Mouse (Mus musculus) heart, postnatal 10 days (tissue): ENCODE measurements around the gene Map4k4. TPM values are rescaled to one million over a fixed set of nuclear protein-coding genes. Genes with fewer than 3 reads are reported as not detected.

Experiments used
- DNase-seq, 2 experiments: peaks; one replicate each; pipeline ENCODE4 v3.0.0; 2021
- intact Hi-C: fragments of 180-260 bp; cut with DNase I; formaldehyde crosslinking; loops from one replicate; pipeline ENCODE4 v1.15.1; 2025
- total RNA-seq, 2 experiments: library from RNA; stranded (reverse); gene quantifications; 2 replicates each; pipeline ENCODE4 v1.2.3; 2021

Map4k4 gene
- total RNA-seq, 2 experiments from 2014 or later: 187 to 216 TPM

- intact Hi-C loops: no loop called here
- no peak for DNase-seq
Measured at GRCm38 (mm10) chr1:39895506-39895905, 5.2 kb upstream of the Map4k4 start.

GRCm38 (mm10) chr1:39896581-39896980 is 4.1 kb upstream of the Map4k4 start:
- DNase-seq: no peak
- intact Hi-C loops: no loop called here

- no peak for DNase-seq
- intact Hi-C loops: no loop called here
Measured at GRCm38 (mm10) chr1:39898686-39899085, 2.0 kb upstream of the Map4k4 start.

- peak; percentile 72 to 74 for DNase-seq
- intact Hi-C loops: loop anchor here (1.0 to 5.0 kb wide), 5 partner anchors 32 to 214 kb away; no protein-coding TSS in a partner anchor
Measured at GRCm38 (mm10) chr1:39901063-39901811, 524 bp downstream of the Map4k4 start.

- DNase-seq: peak; percentile 72 to 79
- intact Hi-C loops: loop anchor here (1.0 to 5.0 kb wide), 5 partner anchors 33 to 215 kb away; no protein-coding TSS in a partner anchor
Measured at GRCm38 (mm10) chr1:39901851-39902703, 1.4 kb downstream of the Map4k4 start.

GRCm38 (mm10) chr1:39902704-39903151 is 2.0 kb downstream of the Map4k4 start:
- intact Hi-C loops: loop anchor here (5.0 kb wide), 2 partner anchors 35 to 215 kb away; no protein-coding TSS in a partner anchor
- peak; percentile 72 to 77 for DNase-seq

GRCm38 (mm10) chr1:39904720-39905119 is 4.0 kb downstream of the Map4k4 start:
- intact Hi-C loops: loop anchor here (5.0 kb wide), 2 partner anchors 33 to 217 kb away; no protein-coding TSS in a partner anchor
- DNase-seq: no peak

GRCm38 (mm10) chr1:39906921-39907320 is 6.2 kb downstream of the Map4k4 start:
- no peak for DNase-seq
- intact Hi-C loops: no loop called here

GRCm38 (mm10) chr1:39908976-39909375 is 8.3 kb downstream of the Map4k4 start:
- no peak for DNase-seq
- intact Hi-C loops: loop anchor here (2.0 kb wide), 1 partner anchor 70 kb away; no protein-coding TSS in a partner anchor

GRCm38 (mm10) chr1:39911446-39911845 is 10.7 kb downstream of the Map4k4 start:
- intact Hi-C loops: no loop called here
- peak; percentile 66 to 76 for DNase-seq

- intact Hi-C loops: no loop called here
- DNase-seq: no peak
Measured at GRCm38 (mm10) chr1:39913256-39913655, 12.5 kb downstream of the Map4k4 start.

GRCm38 (mm10) chr1:39916144-39916543 is 15.4 kb downstream of the Map4k4 start:
- intact Hi-C loops: no loop called here
- no peak for DNase-seq

GRCm38 (mm10) chr1:39917855-39918516 is 17.3 kb downstream of the Map4k4 start:
- intact Hi-C loops: no loop called here
- DNase-seq: no peak

GRCm38 (mm10) chr1:39918517-39919115 is 17.9 kb downstream of the Map4k4 start:
- intact Hi-C loops: no loop called here
- no peak for DNase-seq

GRCm38 (mm10) chr1:39920616-39921015 is 19.9 kb downstream of the Map4k4 start:
- no peak for DNase-seq

GRCm38 (mm10) chr1:39921996-39922395 is 21.3 kb downstream of the Map4k4 start:
- DNase-seq: no peak
- intact Hi-C loops: no loop called here

More at GRCm38 (mm10) chr1:39920616-39921015, 19.9 kb downstream of the Map4k4 start:
- intact Hi-C loops: no loop called here

GRCm38 (mm10) chr1:39922714-39923113 is 22.0 kb downstream of the Map4k4 start:
- intact Hi-C loops: no loop called here
- peak; percentile 63 to 68 for DNase-seq

- intact Hi-C loops: no loop called here
- DNase-seq: peak in 1 of 2 experiments; percentile 51
Measured at GRCm38 (mm10) chr1:39923395-39924337, 23.0 kb downstream of the Map4k4 start.

GRCm38 (mm10) chr1:39931055-39931454 is 30.3 kb downstream of the Map4k4 start:
- intact Hi-C loops: no loop called here
- no peak for DNase-seq
